Mouse (Mus musculus) embryonic facial prominence, embryonic 14.5 days (tissue): ENCODE measurements around the gene Tbc1d14. TPM values are rescaled to one million over a fixed set of nuclear protein-coding genes. Genes with fewer than 3 reads are reported as not detected.

Experiments
- ATAC-seq: fragments of 200-750 bp; cut with Nextera tagmentation; 2 replicates; pipeline ENCODE4 v1.8.0; 2017; ENCODE audit warnings: low read depth, moderate number of reproducible peaks, moderate TSS enrichment
- DNase-seq: peaks from one replicate; pipeline ENCODE4 v3.0.0-alpha.2; 2015; ENCODE audit warnings: low spot score
- H3K27ac ChIP-seq: fragments of 300-500 bp; sonication (generic); replicated peaks from 2 replicates; pipeline ENCODE4 v1.5.1; 2014; ENCODE audit warnings: low read depth, mild to moderate bottlenecking, low read length, moderate library complexity
- H3K27me3 ChIP-seq: fragments of 300-500 bp; sonication (generic); replicated peaks from 2 replicates; pipeline ENCODE4 v1.6.1; 2014; ENCODE audit warnings: low read length; ENCODE audit not compliant: control insufficient read depth, insufficient read depth
- H3K36me3 ChIP-seq: fragments of 300-500 bp; sonication (generic); 2 replicates; pipeline ENCODE4 v1.6.1; 2014; ENCODE audit warnings: low read length, mixed read lengths; ENCODE audit not compliant: control insufficient read depth, insufficient read depth
- H3K4me1 ChIP-seq: fragments of 300-500 bp; sonication (generic); 2 replicates; pipeline ENCODE4 v1.6.1; 2014; ENCODE audit warnings: antibody characterized with exemption, low read length; ENCODE audit not compliant: control insufficient read depth, insufficient read depth
- H3K4me2 ChIP-seq: fragments of 300-500 bp; sonication (generic); 2 replicates; pipeline ENCODE4 v1.6.1; 2014; ENCODE audit warnings: low read depth, mild to moderate bottlenecking, low read length, moderate library complexity, mixed read lengths
- H3K4me3 ChIP-seq: fragments of 300-500 bp; sonication (generic); 2 replicates; pipeline ENCODE4 v1.5.1; 2014; ENCODE audit warnings: low read depth, mild to moderate bottlenecking, low read length
- H3K9ac ChIP-seq: fragments of 300-500 bp; sonication (generic); 2 replicates; pipeline ENCODE4 v1.6.1; 2014; ENCODE audit warnings: low read depth, mild to moderate bottlenecking, low read length, moderate library complexity, mixed read lengths
- H3K9me3 ChIP-seq: fragments of 300-500 bp; sonication (generic); 2 replicates; pipeline ENCODE4 v1.6.1; 2016; ENCODE audit warnings: low read length; ENCODE audit not compliant: control insufficient read depth
- WGBS: fragments of 180-500 bp; shearing (Covaris S2); extraction: QIAGEN DNeasy Blood & Tissue Kit; methylation state at CpG from one replicate; pipeline ENCODE4 v1.1.7; 2014; 5-methylcytosine and 5-hydroxymethylcytosine counted together
- polyA plus RNA-seq: library from polyadenylated mRNA; unstranded; fragments of >200 nt; fragmentation: Nextera tagmentation; extraction: Ambion mirVana; gene quantifications from 2 replicates; pipeline ENCODE4 v1.2.1, GENCODE M21; 2014

Gene Tbc1d14
- polyA plus RNA-seq, 1 experiment from 2014 or later, result 38.5 TPM

DNA sequence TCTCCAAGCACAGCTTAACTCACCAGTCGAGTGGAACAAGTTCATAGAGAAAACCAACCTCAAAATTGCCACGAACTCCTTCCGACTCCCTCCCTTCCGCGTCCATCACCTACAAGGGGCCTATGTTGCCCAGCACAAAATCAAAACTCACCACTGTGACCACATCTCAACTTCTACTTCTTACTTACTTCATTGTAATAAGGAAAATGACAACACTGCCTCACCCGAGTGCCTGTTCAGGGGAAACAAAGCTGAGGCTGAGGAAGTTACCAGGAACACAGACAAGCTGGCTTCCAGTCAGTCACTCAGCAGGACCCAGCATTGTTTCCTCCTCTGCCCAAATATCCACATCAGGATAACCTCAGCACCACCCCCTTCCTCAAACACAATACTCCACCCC, 29.3 kb downstream of the Tbc1d14 start:
- WGBS, result 71% methylated on average over 6 of the region's 6 CpGs

DNA sequence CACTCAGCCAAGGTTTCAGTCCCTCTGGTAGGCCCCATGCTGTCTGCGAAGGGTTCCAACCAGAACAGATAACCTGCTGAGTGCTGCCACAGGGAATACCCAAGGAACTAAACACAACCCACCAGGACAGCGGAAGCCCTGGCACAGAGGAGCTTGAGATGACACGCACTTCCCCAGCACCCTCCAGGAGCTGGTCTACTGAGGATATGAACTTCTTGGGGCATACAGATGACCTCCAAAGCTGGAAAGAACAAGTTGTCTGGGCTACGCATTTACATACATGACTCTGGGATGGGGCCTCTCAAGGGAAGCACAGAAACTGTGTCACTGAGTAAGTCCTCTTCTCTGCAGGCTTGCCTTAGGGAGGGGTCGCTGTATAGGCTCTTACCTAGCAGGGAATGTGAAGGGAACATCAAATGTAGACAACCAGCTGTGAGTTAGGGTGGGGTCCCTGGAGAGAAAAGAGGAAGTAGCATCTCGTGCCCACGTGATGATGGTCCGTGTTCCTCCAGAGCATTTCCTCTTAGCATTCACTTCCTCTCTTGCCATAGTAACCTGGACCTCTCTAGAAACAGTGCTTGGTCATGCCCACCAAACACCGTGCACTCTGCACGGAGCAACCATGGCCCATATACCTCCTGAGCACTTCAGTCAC, 30.2 kb downstream of the Tbc1d14 start:
- ATAC-seq, result no peak
- Histone ChIP-seq H3K27me3 (no peaks in the 10 kb centered on the region), H3K9me3 (no peaks in the 10 kb centered on the region), H3K9ac (no peak overlapping the region), H3K4me2 (no peak overlapping the region), H3K4me1 (peaks cover 4% of the 10 kb centered on the region; the same call in 1 of the 2 replicates), H3K4me3 (no peak overlapping the region), H3K27ac (no peak overlapping the region), H3K36me3 (no peaks in the 10 kb centered on the region)
- DNase-seq, result no peak
- 87% methylated on average over 10 of the region's 10 CpGs for WGBS

More for the DNA sequence above, 29.3 kb downstream of the Tbc1d14 start:
- ATAC-seq (no peak), DNase-seq (no peak)
- Histone ChIP-seq H3K9me3 (no peaks in the 10 kb centered on the region), H3K36me3 (no peaks in the 10 kb centered on the region), H3K4me2 (no peak overlapping the region), H3K27ac (no peak overlapping the region), H3K9ac (no peak overlapping the region), H3K27me3 (no peaks in the 10 kb centered on the region), H3K4me3 (no peak overlapping the region), H3K4me1 (peaks cover under 1% of the 10 kb centered on the region; the same call in 1 of the 2 replicates)

DNA sequence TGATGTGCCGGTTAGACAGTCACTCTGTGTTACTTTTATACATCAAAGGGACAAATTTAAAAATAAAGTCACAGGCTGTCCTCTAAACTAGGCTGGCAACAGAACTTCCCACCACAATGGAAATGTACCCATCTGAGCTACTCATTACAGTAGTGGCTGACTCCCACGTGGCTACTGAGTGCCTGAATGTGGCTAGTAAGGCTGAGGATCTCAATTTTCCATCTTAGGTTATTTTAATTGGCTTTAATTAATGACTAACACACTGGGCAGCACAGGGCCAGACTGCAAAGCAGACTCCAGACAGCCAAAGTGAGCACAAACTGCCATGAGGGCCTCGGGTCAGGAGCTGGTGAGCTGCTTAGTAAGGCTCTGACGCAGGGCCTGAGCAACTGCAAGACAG, 31.6 kb downstream of the Tbc1d14 start:
- Histone ChIP-seq H3K4me1 (0 out of 2 replicates have a peak, but pooled peaks cover 4% of the 10 kb centered on the region), H3K9ac (no peak overlapping the region), H3K9me3 (no peaks in the 10 kb centered on the region), H3K36me3 (no peaks in the 10 kb centered on the region), H3K27me3 (no peaks in the 10 kb centered on the region), H3K27ac (no peak overlapping the region), H3K4me2 (no peak overlapping the region), H3K4me3 (no peak overlapping the region)
- WGBS, result 86% methylated on average over 4 of the region's 4 CpGs
- no peak for ATAC-seq
- no peak for DNase-seq

DNA sequence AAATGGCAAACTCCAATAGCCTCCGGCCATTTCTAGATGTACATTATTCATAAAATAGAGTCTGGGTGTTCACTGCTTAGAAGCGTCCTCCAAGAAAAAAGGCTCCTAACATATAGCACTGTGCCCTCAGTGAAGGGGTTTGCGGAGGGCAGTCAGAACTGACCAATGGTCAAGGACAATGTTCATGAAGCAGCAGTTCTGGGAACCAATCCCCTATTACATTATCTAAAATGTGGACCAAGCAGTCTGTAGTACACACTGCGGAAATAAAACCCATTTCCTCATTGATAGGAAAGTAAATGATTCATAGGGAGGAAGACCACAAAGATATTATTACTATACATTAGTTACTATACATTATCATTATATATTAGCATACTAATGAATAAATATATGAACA, 32.6 kb downstream of the Tbc1d14 start:
- no peak for ATAC-seq
- H3K27me3 ChIP-seq, result no peaks in the 10 kb centered on the region
- no peak for DNase-seq
- whole genome bisulfite sequencing, result 89% methylated on average over 4 of the region's 4 CpGs
- no peak overlapping the region for H3K4me3 ChIP-seq
- H3K9me3 ChIP-seq, result no peaks in the 10 kb centered on the region
- no peak overlapping the region for H3K9ac ChIP-seq
- 0 out of 2 replicates have a peak, but pooled peaks cover 4% of the 10 kb centered on the region for H3K4me1 ChIP-seq
- H3K36me3 ChIP-seq, result no peaks in the 10 kb centered on the region
- H3K4me2 ChIP-seq, result no peak overlapping the region
- no peak overlapping the region for H3K27ac ChIP-seq

DNA sequence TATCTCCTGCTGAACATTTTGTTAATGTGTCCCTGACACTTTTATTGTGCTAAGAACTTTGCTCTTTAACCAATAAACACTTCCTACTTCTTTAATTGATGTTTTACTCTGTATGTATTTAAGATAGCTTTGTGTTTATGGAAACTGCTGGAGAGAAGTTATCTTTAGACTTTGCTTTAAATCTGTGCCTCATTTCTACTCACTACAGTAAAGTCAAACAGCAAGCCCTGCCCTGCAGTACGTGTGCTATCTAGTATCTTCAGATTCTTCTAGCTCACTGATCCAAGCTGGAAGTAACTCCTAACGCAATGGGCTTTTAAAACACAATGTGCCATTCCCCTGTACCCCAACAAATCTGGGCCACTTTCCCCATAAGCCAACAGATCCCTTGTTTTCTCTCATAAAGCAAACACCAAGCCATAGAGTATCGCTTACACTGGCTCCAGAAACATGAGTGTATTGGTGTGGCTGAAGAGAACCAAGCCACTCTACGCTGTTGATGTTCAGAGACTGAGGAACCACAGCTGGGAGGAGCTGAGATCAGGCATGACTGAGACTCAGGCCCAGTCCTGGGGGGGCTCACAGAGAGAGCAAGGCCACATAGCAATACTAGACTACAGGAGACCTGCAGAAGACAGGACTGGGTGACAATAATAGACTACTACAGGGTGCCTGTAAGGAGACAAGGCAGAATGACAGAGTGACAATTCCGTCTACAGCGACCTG, 33.4 kb downstream of the Tbc1d14 start:
- H3K27ac ChIP-seq, result no peak overlapping the region
- no peaks in the 10 kb centered on the region for H3K27me3 ChIP-seq
- no peaks in the 10 kb centered on the region for H3K9me3 ChIP-seq
- H3K4me1 ChIP-seq, result peaks cover 6% of the 10 kb centered on the region; the same call in 1 of the 2 replicates
- ATAC-seq (no peak), DNase-seq (no peak)
- H3K4me3 ChIP-seq, result no peak overlapping the region
- no peak overlapping the region for H3K9ac ChIP-seq
- H3K4me2 ChIP-seq, result no peak overlapping the region
- WGBS, result 81% methylated on average over 6 of the region's 6 CpGs
- no peaks in the 10 kb centered on the region for H3K36me3 ChIP-seq

DNA sequence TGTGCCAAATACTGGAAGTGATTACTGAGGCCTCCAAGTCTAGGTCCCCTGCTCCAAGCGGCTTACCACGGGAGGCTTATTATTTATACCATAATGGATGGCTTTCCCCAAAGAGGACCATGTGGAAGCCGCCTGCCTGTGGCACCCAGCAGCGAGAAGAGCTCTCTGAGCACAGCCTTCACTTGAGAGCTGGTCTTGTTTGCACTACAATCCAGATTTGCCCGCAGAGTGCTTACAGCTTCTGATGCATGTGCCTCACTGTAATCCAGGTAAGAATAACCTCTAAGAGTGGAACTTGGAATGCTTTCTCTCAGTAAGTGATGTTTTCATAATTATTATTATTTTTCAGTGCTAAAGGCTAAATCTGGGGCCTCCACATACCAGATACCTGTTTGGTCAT, 34.0 kb downstream of the Tbc1d14 start:
- Histone ChIP-seq H3K27ac (no peak overlapping the region; the same call in 1 of the 2 replicates), H3K4me1 (peaks cover 12% of the 10 kb centered on the region; the same call in 1 of the 2 replicates), H3K9ac (no peak overlapping the region), H3K4me3 (no peak overlapping the region), H3K27me3 (no peaks in the 10 kb centered on the region), H3K36me3 (no peaks in the 10 kb centered on the region), H3K4me2 (no peak overlapping the region), H3K9me3 (no peaks in the 10 kb centered on the region)
- DNase-seq (no peak), ATAC-seq (no peak)
- 69% methylated on average over 5 of the region's 5 CpGs for WGBS

DNA sequence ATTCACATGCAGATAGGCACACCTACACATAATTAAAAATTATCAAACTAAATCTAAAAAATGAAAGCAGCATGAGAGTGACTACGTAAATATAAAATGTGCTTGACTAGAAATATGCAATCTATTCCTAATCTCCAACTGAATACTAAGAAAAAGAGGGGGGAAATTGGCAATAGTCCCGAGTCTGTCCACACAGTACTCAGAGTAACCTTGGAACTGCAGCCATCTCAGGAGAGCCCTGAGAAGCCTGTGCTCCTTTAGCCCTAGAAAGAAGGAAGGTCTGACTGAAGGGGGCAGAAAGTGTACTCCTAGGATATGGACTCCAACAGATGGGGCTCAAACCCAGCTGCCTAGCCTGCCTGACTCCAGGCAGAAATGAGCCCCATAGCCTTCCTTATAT, 34.5 kb downstream of the Tbc1d14 start:
- Histone ChIP-seq H3K27ac (no peak overlapping the region), H3K36me3 (no peaks in the 10 kb centered on the region), H3K9ac (no peak overlapping the region), H3K9me3 (no peaks in the 10 kb centered on the region), H3K27me3 (no peaks in the 10 kb centered on the region), H3K4me2 (no peak overlapping the region), H3K4me1 (peaks cover 14% of the 10 kb centered on the region; the same call in 1 of the 2 replicates), H3K4me3 (no peak overlapping the region)
- DNase-seq (no peak), ATAC-seq (no peak)
- WGBS, result 71% methylated on average over 2 of the region's 2 CpGs

DNA sequence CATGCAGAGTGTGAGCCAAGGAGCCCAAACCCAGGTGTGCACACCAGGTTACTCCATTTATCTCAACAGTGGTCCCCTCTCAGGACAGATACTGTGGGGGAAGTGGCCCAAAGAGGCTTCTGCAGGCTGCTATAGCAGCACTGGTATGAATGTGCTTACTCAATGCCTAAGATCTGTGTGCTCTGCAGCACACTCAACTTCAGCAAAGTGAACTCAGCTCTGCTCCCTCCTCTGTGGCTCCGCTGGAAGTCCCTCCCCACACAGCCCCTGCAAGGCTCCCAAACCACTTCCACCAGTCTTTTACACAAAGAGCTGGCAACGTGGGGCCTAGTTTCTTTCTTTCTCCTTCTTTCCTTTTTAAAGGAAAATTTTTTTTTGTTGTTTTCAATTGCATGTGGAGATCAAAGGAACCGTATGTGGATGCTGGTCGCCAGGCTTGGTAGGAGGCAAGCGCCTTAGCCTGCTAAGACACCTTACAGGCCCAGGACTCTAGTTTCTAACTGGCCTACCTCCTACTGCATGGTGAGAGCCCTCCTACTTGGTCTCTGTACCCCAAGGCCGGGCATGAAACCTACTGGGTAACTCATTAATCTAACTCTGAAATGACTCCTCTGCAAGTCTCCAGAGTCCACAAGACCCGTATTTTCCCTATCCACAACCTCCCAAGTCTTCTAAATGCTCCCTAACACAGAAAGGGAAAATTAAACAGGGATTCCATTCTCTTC, 35.3 kb downstream of the Tbc1d14 start:
- Histone ChIP-seq H3K36me3 (no peaks in the 10 kb centered on the region), H3K27me3 (no peaks in the 10 kb centered on the region), H3K27ac (0 out of 2 replicates have a peak overlapping the region, but pooled peaks have one; percentile 58), H3K4me1 (peaks cover 14% of the 10 kb centered on the region; the same call in 1 of the 2 replicates), H3K9ac (no peak overlapping the region), H3K9me3 (no peaks in the 10 kb centered on the region), H3K4me2 (no peak overlapping the region), H3K4me3 (no peak overlapping the region)
- no peak for DNase-seq
- ATAC-seq, result no peak
- 48% methylated on average over 7 of the region's 7 CpGs for WGBS
